ENCODE assay signal across 25 mouse cellular contexts in genomic region chr8:9069845-9070244, GRCm38 (mm10).
A peak's percentile ranks its signal among the peaks of the same experiment; 100 is the strongest.
DNase-seq lines count a peak whose midpoint lies in the region; ATAC-seq and TF ChIP-seq lines count a peak whose summit lies in the region.
"Had no signal": no experiment of that assay in that cellular context is flagged by ENCODE, and none has a peak within 500 bp of the region (broad histone marks: within the 10 kb centered on the region; RNA-seq: fewer than 3 reads in every experiment).

No protein-coding gene starts in this region.

- no peak for TF ChIP-seq CTCF in intestine, postnatal 0 days (IDR thresholded peaks at IDR 0.05; ENCODE audit: low read depth)
- no peak for TF ChIP-seq CTCF in stomach, postnatal 0 days (IDR thresholded peaks at IDR 0.05; ENCODE audit: low read depth)

- no peaks in the 10 kb centered on the region for H3K9me3 ChIP-seq in intestine, embryonic 15.5 days
- no peaks in the 10 kb centered on the region for H3K9me3 ChIP-seq in intestine, postnatal 0 days (ENCODE audit: control insufficient read depth)
- no peaks in the 10 kb centered on the region for H3K9me3 ChIP-seq in lung, embryonic 15.5 days
- H3K9me3 ChIP-seq in stomach, postnatal 0 days (ENCODE audit: control insufficient read depth, low read length): no peaks in the 10 kb centered on the region
- H3K9me3 ChIP-seq: embryonic facial prominence, embryonic 12.5 days; embryonic facial prominence, embryonic 15.5 days; heart, embryonic 12.5 days; heart, embryonic 15.5 days had no signal

- H3K36me3 ChIP-seq in intestine, embryonic 15.5 days: no peaks in the 10 kb centered on the region
- no peaks in the 10 kb centered on the region for H3K36me3 ChIP-seq in intestine, postnatal 0 days (ENCODE audit: control insufficient read depth, insufficient read depth)
- no peaks in the 10 kb centered on the region for H3K36me3 ChIP-seq in lung, embryonic 15.5 days
- H3K36me3 ChIP-seq in stomach, postnatal 0 days (ENCODE audit: control insufficient read depth, insufficient read depth, low read length): no peaks in the 10 kb centered on the region
- H3K36me3 ChIP-seq: embryonic facial prominence, embryonic 12.5 days; embryonic facial prominence, embryonic 15.5 days; heart, embryonic 12.5 days; heart, embryonic 15.5 days had no signal

- no peak for TF ChIP-seq EP300 in stomach, postnatal 0 days (optimal IDR thresholded peaks at IDR 0.05)

- H3K9ac ChIP-seq in intestine, embryonic 15.5 days: no peak overlapping the region
- H3K9ac ChIP-seq in intestine, postnatal 0 days (ENCODE audit: low read depth, low read length): no peak overlapping the region
- no peak overlapping the region for H3K9ac ChIP-seq in lung, embryonic 15.5 days
- no peak overlapping the region for H3K9ac ChIP-seq in stomach, postnatal 0 days (ENCODE audit: low read length)
- H3K9ac ChIP-seq: embryonic facial prominence, embryonic 12.5 days; embryonic facial prominence, embryonic 15.5 days; forebrain, postnatal 0 days; heart, embryonic 12.5 days; heart, embryonic 15.5 days; hindbrain, embryonic 14.5 days had no signal

- H3K27ac ChIP-seq in intestine, embryonic 15.5 days: no peak overlapping the region
- H3K27ac ChIP-seq in intestine, postnatal 0 days (ENCODE audit: low read depth, low read length): no peak overlapping the region
- peak overlapping the region; percentile 56 for H3K27ac ChIP-seq in lung, embryonic 15.5 days
- no peak overlapping the region for H3K27ac ChIP-seq in stomach, postnatal 0 days (replicated peaks)
- H3K27ac ChIP-seq: embryonic facial prominence, embryonic 12.5 days; embryonic facial prominence, embryonic 15.5 days; gastrocnemius, adult 2 months; heart, embryonic 15.5 days; hindbrain, embryonic 14.5 days had no signal

- no peak overlapping the region for H3K4me2 ChIP-seq in intestine, embryonic 15.5 days (replicated peaks)
- no peak overlapping the region for H3K4me2 ChIP-seq in intestine, postnatal 0 days (replicated peaks; ENCODE audit: low read depth)
- H3K4me2 ChIP-seq in lung, embryonic 15.5 days: no peak overlapping the region
- no peak overlapping the region for H3K4me2 ChIP-seq in stomach, postnatal 0 days (replicated peaks; ENCODE audit: low read depth)
- H3K4me2 ChIP-seq: embryonic facial prominence, embryonic 12.5 days; embryonic facial prominence, embryonic 15.5 days; heart, embryonic 12.5 days; heart, embryonic 15.5 days; hindbrain, embryonic 14.5 days had no signal

- peak; percentile 26; the same call in 1 of the 2 replicates for ATAC-seq in intestine, embryonic 15.5 days
- ATAC-seq in intestine, postnatal 0 days: no peak
- no peak; the same call in 1 of the 2 replicates for ATAC-seq in lung, embryonic 15.5 days (ENCODE audit: borderline replicate concordance, extremely low read depth, low FRiP score, low TSS enrichment)
- ATAC-seq in stomach, postnatal 0 days (ENCODE audit: low FRiP score, low TSS enrichment): no peak
- ATAC-seq: forebrain, embryonic 14.5 days had no signal

- DNase-seq in lung, adult 18-20 months: no peak
- DNase-seq in lung, postnatal 36 days: peak; percentile 10
- DNase-seq in lung, postnatal 14 days: no peak
- peak; percentile 17 for DNase-seq in stomach, postnatal 0 days (ENCODE audit: low spot score)
- DNase-seq in kidney, postnatal 25 days: no peak
- DNase-seq: adrenal gland, postnatal 14 days; cerebellum, adult 11 months; cerebellum, adult 2 months; cerebellum, adult 9-11 months; cerebellum, postnatal 25 days; forebrain, postnatal 0 days; gastrocnemius, adult 2 months; gastrocnemius, postnatal 14 days; heart, adult 18-20 months; heart, postnatal 10 days; heart, postnatal 36 days had no signal

- H3K4me1 ChIP-seq in intestine, embryonic 15.5 days (replicated peaks): peaks cover 5% of the 10 kb centered on the region
- H3K4me1 ChIP-seq in intestine, postnatal 0 days (replicated peaks; ENCODE audit: control insufficient read depth, insufficient read depth, low read length): 0 out of 2 replicates have a peak, but pooled peaks cover 5% of the 10 kb centered on the region
- peaks cover 40% of the 10 kb centered on the region for H3K4me1 ChIP-seq in lung, embryonic 15.5 days
- H3K4me1 ChIP-seq in stomach, postnatal 0 days (replicated peaks; ENCODE audit: control insufficient read depth, insufficient read depth): 0 out of 2 replicates have a peak, but pooled peaks cover 3% of the 10 kb centered on the region
- H3K4me1 ChIP-seq: embryonic facial prominence, embryonic 15.5 days had no signal

- H3K27me3 ChIP-seq in intestine, embryonic 15.5 days (replicated peaks): no peaks in the 10 kb centered on the region
- no peaks in the 10 kb centered on the region for H3K27me3 ChIP-seq in intestine, postnatal 0 days (replicated peaks; ENCODE audit: control insufficient read depth, insufficient read depth, low read length)
- no peaks in the 10 kb centered on the region for H3K27me3 ChIP-seq in lung, embryonic 15.5 days
- H3K27me3 ChIP-seq in stomach, postnatal 0 days (ENCODE audit: control insufficient read depth, insufficient read depth, low read length): no peaks in the 10 kb centered on the region
- H3K27me3 ChIP-seq: embryonic facial prominence, embryonic 12.5 days; embryonic facial prominence, embryonic 15.5 days; heart, embryonic 12.5 days; heart, embryonic 15.5 days had no signal

- WGBS in intestine, embryonic 15.5 days: 46% methylated on average over 7 of the region's 7 CpGs
- WGBS in intestine, postnatal 0 days: 35% methylated on average over 7 of the region's 7 CpGs
- WGBS in lung, embryonic 15.5 days: 40% methylated on average over 7 of the region's 7 CpGs
- WGBS in stomach, postnatal 0 days: 40% methylated on average over 7 of the region's 7 CpGs

- H3K4me3 ChIP-seq in intestine, embryonic 15.5 days (replicated peaks): no peak overlapping the region
- H3K4me3 ChIP-seq in intestine, postnatal 0 days (ENCODE audit: low read depth, low read length): no peak overlapping the region
- H3K4me3 ChIP-seq in lung, embryonic 15.5 days: no peak overlapping the region
- no peak overlapping the region for H3K4me3 ChIP-seq in stomach, postnatal 0 days (ENCODE audit: low read depth, low read length)
- H3K4me3 ChIP-seq: embryonic facial prominence, embryonic 12.5 days; embryonic facial prominence, embryonic 15.5 days; gastrocnemius, adult 2 months; heart, embryonic 12.5 days; heart, embryonic 15.5 days had no signal

Comparison
In these comparisons a context has a peak if more than half of its experiments do, and no peak if none do; other contexts are left out.
1. DNase-seq: peak in lung, postnatal 36 days (single experiment) and stomach, postnatal 0 days (single experiment); none in lung, adult 18-20 months (0 of 2), lung, postnatal 14 days (single experiment) and kidney, postnatal 25 days (0 of 2).